Mouse (Mus musculus): ENCODE results near the gene Kmt5a.

GRCm38 (mm10) chr5:124469486-124469885 is 29.8 kb downstream of the Kmt5a start:
- TF ChIP-seq CTCF (conservative IDR thresholded peaks at IDR 0.05; ENCODE audit: insufficient read depth, insufficient read length, low read depth, low read length) (no peak), POLR2A (IDR thresholded peaks at IDR 0.05; ENCODE audit: low read depth, low read length) (no peak)

Data from kidney, adult 2 months (tissue).